Mouse (Mus musculus) midbrain, postnatal 0 days (tissue): ENCODE results near the gene Gm20388. TPM values are rescaled to one million over a fixed set of nuclear protein-coding genes. Genes with fewer than 3 reads are reported as not detected.

Source experiments
- ATAC-seq: fragments of 200-750 bp; cut with Nextera tagmentation; 2 replicates; pipeline ENCODE4 v1.8.0; 2017; ENCODE audit warnings: moderate number of reproducible peaks, mild to moderate bottlenecking, moderate TSS enrichment, moderate library complexity; ENCODE audit not compliant: low FRiP score
- DNase-seq: peaks from one replicate; pipeline ENCODE4 v3.0.0-alpha.2; 2015; ENCODE audit warnings: low spot score
- H3K27ac ChIP-seq: fragments of 300-500 bp; sonication (generic); 2 replicates; pipeline ENCODE4 v1.5.1; 2014; ENCODE audit warnings: low read depth, mild to moderate bottlenecking, low read length, mixed read lengths
- H3K27me3 ChIP-seq: fragments of 300-500 bp; sonication (generic); 2 replicates; pipeline ENCODE4 v1.6.1; 2014; ENCODE audit warnings: low read length, control low read depth, mixed read lengths; ENCODE audit not compliant: insufficient read depth
- H3K36me3 ChIP-seq: fragments of 300-500 bp; sonication (generic); 2 replicates; pipeline ENCODE4 v1.6.1; 2014; ENCODE audit warnings: low read length, control low read depth, mixed read lengths; ENCODE audit not compliant: insufficient read depth
- H3K4me1 ChIP-seq: fragments of 300-500 bp; sonication (generic); 2 replicates; pipeline ENCODE4 v1.6.1; 2014; ENCODE audit warnings: mild to moderate bottlenecking, control low read depth, antibody characterized with exemption, low read length, mixed read lengths; ENCODE audit not compliant: insufficient read depth
- H3K4me2 ChIP-seq: fragments of 300-500 bp; sonication (generic); 2 replicates; pipeline ENCODE4 v1.6.1; 2014; ENCODE audit warnings: low read depth, mild to moderate bottlenecking, low read length, mixed read lengths; ENCODE audit not compliant: poor library complexity, severe bottlenecking
- H3K4me3 ChIP-seq: fragments of 300-500 bp; sonication (generic); 2 replicates; pipeline ENCODE4 v1.5.1; 2014; ENCODE audit warnings: low read depth, mild to moderate bottlenecking, low read length, moderate library complexity
- H3K9ac ChIP-seq: fragments of 300-500 bp; sonication (generic); replicated peaks from 2 replicates; pipeline ENCODE4 v1.6.1; 2014; ENCODE audit warnings: mild to moderate bottlenecking, low read length, moderate library complexity, mixed read lengths; ENCODE audit not compliant: poor library complexity, severe bottlenecking
- H3K9me3 ChIP-seq: fragments of 300-500 bp; sonication (generic); 2 replicates; pipeline ENCODE4 v1.6.1; 2016; ENCODE audit warnings: low read length, control low read depth
- CTCF ChIP-seq: IDR thresholded peaks from 2 replicates; pipeline ENCODE4 v1.5.1; 2016; ENCODE audit warnings: antibody characterized with exemption, mild to moderate bottlenecking
- WGBS: fragments of 180-500 bp; shearing (Covaris S2); extraction: QIAGEN DNeasy Blood & Tissue Kit; methylation state at CpG from one replicate; pipeline ENCODE4 v1.1.7; 2014; 5-methylcytosine and 5-hydroxymethylcytosine counted together
- polyA plus RNA-seq: library from polyadenylated mRNA; unstranded; fragments of >200 nt; fragmentation: Nextera tagmentation; extraction: Ambion mirVana; gene quantifications from 2 replicates; pipeline ENCODE4 v1.2.1, GENCODE M21; 2015
- total RNA-seq: library from RNA; depleted of rRNA; stranded (reverse); fragments of >200 nt; gene quantifications from 2 replicates; pipeline ENCODE4 v1.2.3, GENCODE M21; 2014

Gm20388 gene
- total and polyA plus RNA-seq, 2 experiments from 2014 or later: 74.2 TPM; not detected in 1

DNA sequence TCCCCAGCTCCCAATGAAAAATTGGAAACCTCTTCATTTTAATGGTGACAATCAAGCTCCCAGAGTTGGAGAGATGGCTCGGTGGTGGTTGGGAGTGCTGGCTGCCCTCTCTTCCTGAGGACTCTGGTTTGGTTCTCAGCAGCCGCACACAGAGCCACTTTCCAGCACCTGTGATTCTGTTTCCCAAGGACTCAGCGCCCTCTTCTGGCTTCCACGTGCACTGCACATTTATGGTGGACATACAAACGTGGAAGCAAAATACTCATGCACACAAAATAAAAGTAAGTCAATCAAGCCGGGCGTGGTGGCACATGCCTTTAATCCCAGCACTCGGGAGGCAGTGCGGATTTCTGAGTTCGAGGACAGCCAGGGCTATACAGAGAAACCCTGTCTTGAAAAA lies 333.9 kb downstream of the Gm20388 start:
- Histone ChIP-seq H3K9ac (no peak overlapping the region), H3K36me3 (no peaks in the 10 kb centered on the region), H3K9me3 (no peaks in the 10 kb centered on the region), H3K4me3 (no peak overlapping the region), H3K4me1 (no peaks in the 10 kb centered on the region), H3K27me3 (no peaks in the 10 kb centered on the region), H3K4me2 (no peak overlapping the region), H3K27ac (no peak overlapping the region)
- TF ChIP-seq CTCF: peak; percentile 58
- 93% methylated on average over 10 of the region's 10 CpGs for WGBS
- ATAC-seq (no peak), DNase-seq (no peak)

GRCm38 (mm10) chr8:120247618-120248017 lies 337.0 kb downstream of the Gm20388 start:
- no peaks in the 10 kb centered on the region for H3K36me3 ChIP-seq
- H3K27ac ChIP-seq: no peak overlapping the region
- peak; percentile 43; the same call in 1 of the 2 replicates for TF ChIP-seq CTCF
- H3K4me3 ChIP-seq: no peak overlapping the region
- no peaks in the 10 kb centered on the region for H3K9me3 ChIP-seq
- ATAC-seq: no peak
- no peak overlapping the region for H3K4me2 ChIP-seq
- H3K9ac ChIP-seq: no peak overlapping the region
- DNase-seq: no peak
- H3K27me3 ChIP-seq: no peaks in the 10 kb centered on the region
- no peaks in the 10 kb centered on the region; the same call in 1 of the 2 replicates for H3K4me1 ChIP-seq
- 84% methylated on average over 5 of the region's 5 CpGs for WGBS

DNA sequence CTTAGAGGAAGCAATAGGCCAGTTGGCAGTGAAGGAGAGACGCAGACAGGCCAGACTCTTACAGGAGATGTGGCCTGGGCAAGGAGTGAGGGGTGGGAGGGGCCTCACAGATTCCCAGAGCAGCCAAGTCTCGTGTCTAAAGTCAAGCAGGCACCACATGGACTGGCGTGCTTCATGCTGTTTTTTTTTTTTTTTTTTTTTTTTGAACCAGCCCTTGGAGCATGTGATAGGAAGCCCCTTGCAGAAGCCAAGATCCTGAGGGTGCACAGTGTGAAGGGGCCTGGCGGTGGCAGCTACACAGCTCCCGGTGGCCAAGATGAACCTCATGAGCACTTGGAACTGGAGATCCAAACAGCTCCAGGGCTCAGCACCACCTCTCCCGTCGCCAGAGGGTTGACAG lies 337.4 kb downstream of the Gm20388 start:
- no peaks in the 10 kb centered on the region for H3K27me3 ChIP-seq
- H3K4me3 ChIP-seq: no peak overlapping the region
- H3K27ac ChIP-seq: no peak overlapping the region
- no peaks in the 10 kb centered on the region for H3K9me3 ChIP-seq
- H3K9ac ChIP-seq: no peak overlapping the region
- WGBS: 81% methylated on average over 7 of the region's 7 CpGs
- H3K4me1 ChIP-seq: no peaks in the 10 kb centered on the region; the same call in 1 of the 2 replicates
- ATAC-seq (no peak), DNase-seq (no peak)
- H3K36me3 ChIP-seq: no peaks in the 10 kb centered on the region
- no peak overlapping the region for H3K4me2 ChIP-seq
- no peak for TF ChIP-seq CTCF

- no peak for ATAC-seq
These were observed 337.8 kb downstream of the Gm20388 start for GRCm38 (mm10) chr8:120248451-120248850.

GRCm38 (mm10) chr8:120249800-120250336 lies 339.2 kb downstream of the Gm20388 start:
- TF ChIP-seq CTCF: no peak
- WGBS: 76% methylated on average over 9 of the region's 9 CpGs
- no peaks in the 10 kb centered on the region for H3K36me3 ChIP-seq
- no peaks in the 10 kb centered on the region; the same call in 1 of the 2 replicates for H3K4me1 ChIP-seq
- no peaks in the 10 kb centered on the region for H3K9me3 ChIP-seq
- DNase-seq: no peak
- H3K27me3 ChIP-seq: no peaks in the 10 kb centered on the region
- H3K27ac ChIP-seq: no peak overlapping the region
- no peak overlapping the region for H3K4me2 ChIP-seq
- H3K4me3 ChIP-seq: no peak overlapping the region
- H3K9ac ChIP-seq: no peak overlapping the region
- ATAC-seq: no peak

More at GRCm38 (mm10) chr8:120248451-120248850, 337.8 kb downstream of the Gm20388 start:
- Histone ChIP-seq H3K36me3 (no peaks in the 10 kb centered on the region), H3K4me2 (no peak overlapping the region), H3K27me3 (no peaks in the 10 kb centered on the region), H3K4me1 (no peaks in the 10 kb centered on the region; the same call in 1 of the 2 replicates), H3K27ac (no peak overlapping the region), H3K9ac (no peak overlapping the region), H3K9me3 (no peaks in the 10 kb centered on the region), H3K4me3 (no peak overlapping the region)
- no peak for DNase-seq
- no peak for TF ChIP-seq CTCF
- 95% methylated on average over 4 of the region's 4 CpGs for WGBS

- Histone ChIP-seq H3K4me3 (no peak overlapping the region), H3K9ac (no peak overlapping the region), H3K4me2 (no peak overlapping the region), H3K9me3 (no peaks in the 10 kb centered on the region), H3K27ac (peak overlapping the region; percentile 66), H3K36me3 (no peaks in the 10 kb centered on the region), H3K27me3 (no peaks in the 10 kb centered on the region), H3K4me1 (no peaks in the 10 kb centered on the region; the same call in 1 of the 2 replicates)
- no peak for TF ChIP-seq CTCF
- 47% methylated on average over 16 of the region's 16 CpGs for WGBS
- peak; percentile 67 for DNase-seq
- ATAC-seq: peak; percentile 59; the same call in 1 of the 2 replicates
These were observed 340.2 kb downstream of the Gm20388 start for GRCm38 (mm10) chr8:120250750-120251410.
